Mouse (Mus musculus): ENCODE data around the gene Cldn11. TPM values are rescaled to one million over a fixed set of nuclear protein-coding genes. Genes with fewer than 3 reads are reported as not detected.

Gene Cldn11
- total and polyA plus RNA-seq, 3 experiments: 0.57 to 0.94 (median 0.68) TPM

DNA sequence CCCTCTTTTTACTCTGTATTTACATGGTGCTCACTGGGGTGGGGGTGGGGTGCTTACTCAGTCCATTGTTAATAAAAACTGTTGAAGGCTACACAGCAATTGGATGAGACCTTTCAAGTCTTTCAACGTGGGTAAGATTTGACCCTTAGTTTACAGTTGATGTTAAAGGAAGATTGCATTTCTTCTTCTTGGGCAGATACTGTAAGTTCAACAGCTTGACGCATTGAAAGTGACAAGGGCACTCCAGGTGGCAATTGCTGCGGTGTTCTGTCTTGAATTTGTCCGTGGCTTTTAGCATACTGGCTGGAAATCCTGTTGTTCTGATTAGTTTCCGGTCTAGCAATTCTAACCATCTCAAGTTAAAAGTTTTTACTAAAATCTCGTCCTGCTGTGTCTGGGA lies 11.6 kb downstream of the Cldn11 start:
- Histone ChIP-seq H3K9ac (ENCODE audit: low read depth, low read length) (no peak overlapping the region), H3K79me2 (replicated peaks; ENCODE audit: control insufficient read depth, insufficient read depth, low read length) (no peaks in the 10 kb centered on the region), H3K27me3 (ENCODE audit: control insufficient read depth, insufficient read depth, low read length) (no peaks in the 10 kb centered on the region), H3K36me3 (ENCODE audit: control insufficient read depth, insufficient read depth, low read length) (no peaks in the 10 kb centered on the region), H3K27ac (no peak overlapping the region), H3K4me1 (ENCODE audit: control insufficient read depth, insufficient read depth, low read length) (no peaks in the 10 kb centered on the region), H3K4me3 (no peak overlapping the region)
- intact Hi-C loops (cut with DNase I): no loop called here
- no peak for DNase-seq
- TF ChIP-seq POLR2A (IDR thresholded peaks at IDR 0.05; ENCODE audit: insufficient read depth, low read depth, low read length): no peak
- no peak for TF ChIP-seq EP300 (IDR thresholded peaks at IDR 0.05; ENCODE audit: insufficient read depth, low read depth, low read length)
- TF ChIP-seq CTCF (IDR thresholded peaks at IDR 0.05): no peak
- WGBS: 63% methylated on average over 6 of the region's 6 CpGs

DNA sequence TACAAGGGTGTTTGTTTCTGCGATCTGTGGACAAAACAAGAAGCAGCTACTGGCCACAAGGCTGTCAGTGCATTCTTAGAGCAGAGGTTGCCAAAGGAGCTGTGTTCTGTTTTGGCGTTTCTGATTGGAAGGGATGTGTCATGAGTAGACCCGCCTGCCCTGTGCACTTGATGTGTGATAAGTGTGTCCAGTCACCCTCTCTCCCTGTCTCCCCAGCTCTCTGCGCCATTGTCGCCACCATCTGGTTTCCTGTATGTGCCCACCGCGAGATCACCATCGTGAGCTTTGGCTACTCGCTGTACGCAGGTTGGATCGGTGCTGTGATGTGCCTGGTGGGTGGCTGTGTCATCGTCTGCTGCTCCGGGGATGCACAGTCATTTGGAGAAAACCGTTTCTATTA lies 13.1 kb downstream of the Cldn11 start:
- no peaks in the 10 kb centered on the region for H3K4me1 ChIP-seq (ENCODE audit: control insufficient read depth, insufficient read depth, low read length)
- DNase-seq: no peak
- H3K27ac ChIP-seq: no peak overlapping the region
- 87% methylated on average over 14 of the region's 14 CpGs for WGBS
- no peaks in the 10 kb centered on the region for H3K79me2 ChIP-seq (replicated peaks; ENCODE audit: control insufficient read depth, insufficient read depth, low read length)
- no peak for TF ChIP-seq POLR2A (IDR thresholded peaks at IDR 0.05; ENCODE audit: insufficient read depth, low read depth, low read length)
- no peak for TF ChIP-seq EP300 (IDR thresholded peaks at IDR 0.05; ENCODE audit: insufficient read depth, low read depth, low read length)
- no peak overlapping the region for H3K9ac ChIP-seq (ENCODE audit: low read depth, low read length)
- intact Hi-C loops (cut with DNase I): no loop called here
- H3K36me3 ChIP-seq (ENCODE audit: control insufficient read depth, insufficient read depth, low read length): no peaks in the 10 kb centered on the region
- no peaks in the 10 kb centered on the region for H3K27me3 ChIP-seq (ENCODE audit: control insufficient read depth, insufficient read depth, low read length)
- no peak overlapping the region for H3K4me3 ChIP-seq

DNA sequence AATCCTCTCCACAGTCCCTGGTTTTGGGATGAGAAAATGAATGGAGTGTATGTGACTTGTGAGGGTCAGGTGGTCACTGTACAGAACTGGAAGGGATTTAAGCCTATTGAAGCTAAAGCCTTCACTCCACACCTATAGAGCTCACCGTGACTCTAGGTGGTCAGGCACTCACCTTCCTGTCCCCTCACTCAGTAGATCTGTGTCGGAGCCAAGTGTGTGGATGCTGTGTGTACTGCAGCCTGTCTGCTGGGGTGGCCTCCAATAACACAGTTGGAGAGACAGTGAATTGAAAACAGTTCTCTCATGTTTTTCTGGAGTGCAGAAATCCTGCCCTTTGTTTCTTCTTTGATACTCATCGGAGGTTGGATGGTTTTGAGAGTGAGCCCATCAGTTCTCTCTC lies 16.1 kb downstream of the Cldn11 start:
- intact Hi-C loops (cut with DNase I): no loop called here
- no peak for TF ChIP-seq EP300 (IDR thresholded peaks at IDR 0.05; ENCODE audit: insufficient read depth, low read depth, low read length)
- no peak for TF ChIP-seq CTCF (IDR thresholded peaks at IDR 0.05)
- TF ChIP-seq POLR2A (IDR thresholded peaks at IDR 0.05; ENCODE audit: insufficient read depth, low read depth, low read length): no peak
- H3K36me3 ChIP-seq (ENCODE audit: control insufficient read depth, insufficient read depth, low read length): no peaks in the 10 kb centered on the region
- WGBS: 65% methylated on average over 3 of the region's 3 CpGs
- no peaks in the 10 kb centered on the region for H3K79me2 ChIP-seq (replicated peaks; ENCODE audit: control insufficient read depth, insufficient read depth, low read length)
- H3K27ac ChIP-seq: no peak overlapping the region
- no peak overlapping the region for H3K4me3 ChIP-seq
- DNase-seq: no peak
- H3K27me3 ChIP-seq (ENCODE audit: control insufficient read depth, insufficient read depth, low read length): no peaks in the 10 kb centered on the region
- no peak overlapping the region for H3K9ac ChIP-seq (ENCODE audit: low read depth, low read length)
- H3K4me1 ChIP-seq (ENCODE audit: control insufficient read depth, insufficient read depth, low read length): no peaks in the 10 kb centered on the region

DNA sequence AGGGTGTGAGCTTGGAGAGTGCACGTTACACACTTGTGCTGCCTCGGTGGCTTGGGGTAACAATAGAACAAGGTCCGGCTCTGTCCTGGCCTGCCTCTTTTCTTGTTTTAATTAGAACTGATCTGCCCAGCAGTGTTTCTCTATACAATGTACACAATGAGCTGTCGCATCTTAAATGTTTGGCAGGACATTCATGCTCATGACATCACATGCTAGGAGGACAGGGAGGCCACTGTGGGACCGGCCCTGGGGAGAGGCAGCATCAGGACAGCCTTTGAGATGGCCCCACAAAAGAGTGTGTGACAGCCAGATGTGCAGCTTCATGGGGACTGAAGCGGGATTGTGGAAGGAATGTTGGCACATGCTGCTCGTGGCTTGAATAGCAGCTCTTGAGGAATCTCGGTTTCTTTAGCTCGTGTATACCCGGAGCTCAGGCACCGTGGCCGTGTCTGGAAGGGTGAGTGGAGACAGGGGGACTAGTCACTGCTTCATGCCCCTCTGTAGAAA lies 16.7 kb downstream of the Cldn11 start:
- no peak for TF ChIP-seq EP300 (IDR thresholded peaks at IDR 0.05; ENCODE audit: insufficient read depth, low read depth, low read length)
- TF ChIP-seq POLR2A (IDR thresholded peaks at IDR 0.05; ENCODE audit: insufficient read depth, low read depth, low read length): no peak
- no peak for TF ChIP-seq CTCF (IDR thresholded peaks at IDR 0.05)
- DNase-seq: no peak
- Histone ChIP-seq H3K27me3 (ENCODE audit: control insufficient read depth, insufficient read depth, low read length) (no peaks in the 10 kb centered on the region), H3K79me2 (replicated peaks; ENCODE audit: control insufficient read depth, insufficient read depth, low read length) (no peaks in the 10 kb centered on the region), H3K4me3 (no peak overlapping the region), H3K9ac (ENCODE audit: low read depth, low read length) (no peak overlapping the region), H3K4me1 (ENCODE audit: control insufficient read depth, insufficient read depth, low read length) (no peaks in the 10 kb centered on the region), H3K36me3 (ENCODE audit: control insufficient read depth, insufficient read depth, low read length) (no peaks in the 10 kb centered on the region), H3K27ac (no peak overlapping the region)
- intact Hi-C loops (cut with DNase I): no loop called here
- 58% methylated on average over 12 of the region's 12 CpGs for WGBS

DNA sequence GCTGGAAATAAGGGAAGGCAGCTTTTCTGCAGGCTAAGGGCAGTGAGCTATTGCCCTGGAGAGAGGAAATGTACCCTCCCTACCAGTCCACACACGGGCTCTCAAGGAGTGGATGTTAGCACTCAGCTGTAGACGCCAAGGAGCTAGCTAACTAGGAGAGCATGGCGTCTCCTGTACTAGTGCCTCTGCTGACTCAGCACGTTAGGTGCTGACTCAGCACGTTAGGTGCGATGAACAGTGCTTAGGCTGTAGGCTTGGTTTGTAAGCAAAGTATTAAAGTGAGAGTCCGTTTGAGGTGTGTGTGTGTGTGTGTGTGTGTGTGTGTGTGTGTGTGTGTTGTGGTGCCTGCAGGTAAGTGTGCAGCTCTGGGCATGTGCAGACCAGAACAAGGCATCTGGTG lies 40.6 kb downstream of the Cldn11 start:
- 88% methylated on average over 7 of the region's 7 CpGs for WGBS
- intact Hi-C loops (cut with DNase I): no loop called here

DNA sequence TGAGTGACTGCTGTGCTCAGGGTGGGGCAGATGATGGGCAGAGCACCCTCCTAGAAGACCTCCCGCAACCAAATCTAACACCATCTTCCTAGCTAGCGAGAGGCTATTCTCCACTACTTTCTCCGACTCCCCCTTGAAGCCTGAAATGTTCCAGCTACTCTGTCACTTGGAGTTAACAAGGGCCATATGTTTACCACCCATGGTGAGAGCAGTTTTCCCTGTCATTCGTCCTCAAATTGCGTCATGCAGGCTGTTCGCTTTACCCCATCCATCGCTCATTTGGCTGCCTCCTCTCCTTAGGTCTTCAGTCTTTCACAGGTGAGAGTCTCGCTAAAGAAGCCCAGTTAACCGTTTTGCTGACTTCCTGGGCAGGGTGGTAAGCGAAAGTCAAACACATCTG lies 41.7 kb downstream of the Cldn11 start:
- Histone ChIP-seq H3K4me1 (ENCODE audit: control insufficient read depth, insufficient read depth, low read length) (no peaks in the 10 kb centered on the region), H3K36me3 (ENCODE audit: control insufficient read depth, insufficient read depth, low read length) (no peaks in the 10 kb centered on the region), H3K9ac (ENCODE audit: low read depth, low read length) (no peak overlapping the region), H3K27me3 (ENCODE audit: control insufficient read depth, insufficient read depth, low read length) (no peaks in the 10 kb centered on the region), H3K79me2 (replicated peaks; ENCODE audit: control insufficient read depth, insufficient read depth, low read length) (no peaks in the 10 kb centered on the region), H3K4me3 (no peak overlapping the region), H3K27ac (no peak overlapping the region)
- DNase-seq: no peak
- TF ChIP-seq POLR2A (IDR thresholded peaks at IDR 0.05; ENCODE audit: insufficient read depth, low read depth, low read length) (no peak), CTCF (IDR thresholded peaks at IDR 0.05) (no peak), EP300 (IDR thresholded peaks at IDR 0.05; ENCODE audit: insufficient read depth, low read depth, low read length) (no peak)
- intact Hi-C loops (cut with DNase I): no loop called here
- WGBS: 64% methylated on average over 10 of the region's 10 CpGs

More for the DNA sequence above, 40.6 kb downstream of the Cldn11 start:
- TF ChIP-seq POLR2A (IDR thresholded peaks at IDR 0.05; ENCODE audit: insufficient read depth, low read depth, low read length): no peak
- TF ChIP-seq CTCF (IDR thresholded peaks at IDR 0.05): no peak
- no peak for TF ChIP-seq EP300 (IDR thresholded peaks at IDR 0.05; ENCODE audit: insufficient read depth, low read depth, low read length)
- H3K4me1 ChIP-seq (ENCODE audit: control insufficient read depth, insufficient read depth, low read length): no peaks in the 10 kb centered on the region
- H3K4me3 ChIP-seq: no peak overlapping the region
- no peak overlapping the region for H3K27ac ChIP-seq
- no peaks in the 10 kb centered on the region for H3K27me3 ChIP-seq (ENCODE audit: control insufficient read depth, insufficient read depth, low read length)
- no peaks in the 10 kb centered on the region for H3K36me3 ChIP-seq (ENCODE audit: control insufficient read depth, insufficient read depth, low read length)
- no peak for DNase-seq
- H3K9ac ChIP-seq (ENCODE audit: low read depth, low read length): no peak overlapping the region
- no peaks in the 10 kb centered on the region for H3K79me2 ChIP-seq (replicated peaks; ENCODE audit: control insufficient read depth, insufficient read depth, low read length)

Measured in heart, adult 2 months (tissue).